Mouse (Mus musculus): ENCODE results near the gene Sfpq. TPM values are rescaled to one million over a fixed set of nuclear protein-coding genes. Genes with fewer than 3 reads are reported as not detected.
A peak's percentile ranks its signal among the peaks of the same experiment; 100 is the strongest.

Sfpq gene
- total and polyA plus RNA-seq, 3 experiments = 146 to 560 (median 170) TPM

GRCm38 (mm10) chr4:127053071-127053470 lies 31.9 kb downstream of the Sfpq start:
- Histone ChIP-seq H3K9ac (ENCODE audit: insufficient read depth, low read depth) (no peak overlapping the region), H3K79me2 (replicated peaks; ENCODE audit: control insufficient read depth, extremely low read depth, insufficient read depth, poor library complexity, severe bottlenecking) (peaks cover 14% of the 10 kb centered on the region), H3K36me3 (replicated peaks in 1 of 2; ENCODE audit: control insufficient read depth in 1 of 2, insufficient read depth in 1 of 2, low read length in 1 of 2) (peaks cover 36 to 79% of the 10 kb centered on the region in 2 experiments), H3K4me1 (ENCODE audit: control insufficient read depth in 1 of 2, insufficient read depth in 2 of 2) (peaks cover 0 to under 1% of the 10 kb centered on the region in 2 experiments; a peak in 1 of 4 replicates), H3K9me3 (replicated peaks; ENCODE audit: low read length) (no peaks in the 10 kb centered on the region), H3K4me3 (replicated peaks in 1 of 3; ENCODE audit: low read depth in 2 of 3, low read length in 2 of 3, poor library complexity in 1 of 3) (no peak overlapping the region), H3K27ac (ENCODE audit: insufficient read depth, low read depth) (no peak overlapping the region), H3K27me3 (replicated peaks) (no peaks in the 10 kb centered on the region), H3K4me2 (ENCODE audit: insufficient read depth, low read depth, poor library complexity, severe bottlenecking) (no peak overlapping the region)
- in situ Hi-C loops (cut with MboI; ENCODE audit: low pct_ligation_motif_present, low pct_unique_long_range_greater_than_20kb, low sequenced_read_pairs) (no loop called here), dilution Hi-C loops (cut with MboI; ENCODE audit: extremely low pct_ligation_motif_present, extremely low pct_unique_long_range_greater_than_20kb, low sequenced_read_pairs) (no loop called here)
- DNase-seq (ENCODE audit: extremely low read depth) = no peak
- TF ChIP-seq MAZ (IDR thresholded peaks at IDR 0.05; ENCODE audit: low read depth, low read length) = no peak
- no peak for TF ChIP-seq TCF12 (IDR thresholded peaks at IDR 0.05; ENCODE audit: low read depth, low read length)
- no peak for TF ChIP-seq EP300 (IDR thresholded peaks at IDR 0.05; ENCODE audit: low read length)

DNA sequence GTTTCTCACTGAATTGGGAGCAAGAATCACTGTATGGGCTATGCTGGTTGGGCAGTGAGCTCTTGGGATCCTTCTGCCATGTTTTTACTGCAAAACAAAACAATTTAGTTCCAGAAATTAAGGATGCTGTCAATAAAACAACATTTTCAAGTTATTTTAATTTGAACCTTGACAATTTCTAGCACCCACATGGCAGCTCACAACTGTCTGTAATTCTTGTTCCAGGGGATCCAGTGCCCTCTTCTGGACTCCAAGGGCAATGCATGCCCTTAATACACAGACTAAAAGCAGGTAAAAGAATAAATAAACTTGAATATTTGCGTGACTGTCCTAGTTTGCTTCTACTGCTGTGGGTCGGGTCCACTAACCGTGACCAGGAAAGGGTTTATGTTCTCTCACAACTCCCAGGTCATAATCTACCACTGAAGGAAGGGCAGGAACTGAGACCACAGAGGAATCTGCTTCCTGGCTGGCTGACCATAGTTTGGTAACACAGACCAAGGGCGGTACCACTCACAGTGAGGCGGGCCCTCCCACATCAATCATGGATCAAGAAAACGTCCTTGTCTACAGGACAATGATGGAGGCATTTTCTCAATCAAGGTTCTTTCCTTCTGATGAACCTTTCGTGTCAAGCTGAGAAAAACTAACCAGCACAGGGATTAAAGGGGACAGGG lies 33.5 kb downstream of the Sfpq start:
- H3K27me3 ChIP-seq (replicated peaks) = no peaks in the 10 kb centered on the region
- no peak overlapping the region for H3K9ac ChIP-seq (ENCODE audit: insufficient read depth, low read depth)
- TF ChIP-seq JUN (IDR thresholded peaks at IDR 0.05; ENCODE audit: insufficient read depth, low read depth, low read length) (no peak), TCF12 (IDR thresholded peaks at IDR 0.05; ENCODE audit: low read depth, low read length) (no peak), CHD2 (IDR thresholded peaks at IDR 0.05; ENCODE audit: low read length) (no peak), POLR2A (IDR thresholded peaks at IDR 0.05; ENCODE audit: low read depth, low read length) (no peak), MYC (IDR thresholded peaks at IDR 0.05; ENCODE audit: low read depth, low read length) (peak; percentile 37; the same call in 1 of the 2 replicates), GABPA (IDR thresholded peaks at IDR 0.05; ENCODE audit: insufficient replicate concordance, low read depth, low read length) (no peak), ZMIZ1 (IDR thresholded peaks at IDR 0.05; ENCODE audit: low read depth, low read length) (no peak), CTCF (conservative IDR thresholded peaks at IDR 0.05 in 1 of 2, IDR thresholded peaks at IDR 0.05 in 1 of 2; ENCODE audit: low read depth in 2 of 2, low read length in 2 of 2) (peak; percentile 46; a peak in 3 of 4 replicates)
- in situ Hi-C loops (cut with MboI; ENCODE audit: low pct_ligation_motif_present, low pct_unique_long_range_greater_than_20kb, low sequenced_read_pairs) = no loop called here
- peaks cover 27% of the 10 kb centered on the region for H3K79me2 ChIP-seq (replicated peaks; ENCODE audit: control insufficient read depth, extremely low read depth, insufficient read depth, poor library complexity, severe bottlenecking)
- no peak overlapping the region for H3K4me2 ChIP-seq (ENCODE audit: insufficient read depth, low read depth, poor library complexity, severe bottlenecking)
- H3K36me3 ChIP-seq (replicated peaks in 1 of 2; ENCODE audit: control insufficient read depth in 1 of 2, insufficient read depth in 1 of 2, low read length in 1 of 2) = peaks cover 27 to 79% of the 10 kb centered on the region in 2 experiments
- H3K4me1 ChIP-seq (ENCODE audit: control insufficient read depth in 1 of 2, insufficient read depth in 2 of 2) = peaks cover 0 to 17% of the 10 kb centered on the region in 2 experiments; a peak in 2 of 4 replicates
- H3K27ac ChIP-seq (ENCODE audit: insufficient read depth, low read depth) = no peak overlapping the region
- dilution Hi-C loops (cut with MboI; ENCODE audit: extremely low pct_ligation_motif_present, extremely low pct_unique_long_range_greater_than_20kb, low sequenced_read_pairs) = no loop called here
- no peak for DNase-seq (ENCODE audit: extremely low read depth)
- no peak overlapping the region for H3K4me3 ChIP-seq (replicated peaks in 1 of 3; ENCODE audit: low read depth in 2 of 3, low read length in 2 of 3, poor library complexity in 1 of 3)
- H3K9me3 ChIP-seq (replicated peaks; ENCODE audit: low read length) = no peaks in the 10 kb centered on the region

DNA sequence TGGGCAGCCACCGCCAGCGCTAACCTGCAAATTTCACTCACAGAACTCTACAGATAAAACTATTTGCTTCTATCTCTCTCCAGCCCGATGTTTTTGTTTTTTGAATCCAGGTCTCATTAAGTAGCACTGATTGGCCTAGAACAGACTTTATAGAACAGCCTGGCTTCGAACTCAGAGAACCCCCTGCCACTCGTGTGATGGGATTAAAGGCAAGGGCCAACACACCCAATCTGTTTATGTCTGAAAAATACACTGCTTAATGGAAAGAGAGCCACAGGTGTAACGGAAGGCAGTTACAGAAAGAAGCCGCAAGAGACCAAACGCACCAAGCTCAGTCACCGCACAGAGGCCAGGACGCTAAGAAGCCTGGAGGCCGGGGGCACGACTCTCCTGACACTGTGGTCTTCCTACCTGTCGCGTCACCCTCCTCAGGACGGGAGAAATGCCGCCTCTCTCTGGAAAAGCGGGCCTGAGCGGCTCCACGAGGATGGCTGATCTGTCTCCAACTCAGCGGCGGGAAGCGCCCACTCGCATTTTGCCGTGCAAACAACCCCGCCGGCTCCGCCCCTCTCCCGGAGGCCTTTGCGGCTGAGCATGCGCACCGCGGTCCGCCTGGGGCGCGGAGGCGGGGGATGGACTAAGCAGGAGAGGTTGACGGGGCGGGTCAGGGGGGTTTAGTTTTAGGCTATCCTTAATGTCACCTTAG lies 39.6 kb downstream of the Sfpq start, which contains the start of gene Zmym1:
TSS of gene Zmym1 (minus strand) at position 568 of the 706 bp plus-strand sequence.
- peaks cover 6 to 27% of the 10 kb centered on the region in 2 experiments for H3K36me3 ChIP-seq (replicated peaks in 1 of 2; ENCODE audit: control insufficient read depth in 1 of 2, insufficient read depth in 1 of 2, low read length in 1 of 2)
- dilution Hi-C loops (cut with MboI; ENCODE audit: extremely low pct_ligation_motif_present, extremely low pct_unique_long_range_greater_than_20kb, low sequenced_read_pairs) = no loop called here
- H3K27me3 ChIP-seq (replicated peaks) = no peaks in the 10 kb centered on the region
- H3K4me2 ChIP-seq (ENCODE audit: insufficient read depth, low read depth, poor library complexity, severe bottlenecking) = peak within 1 kb of the TSS; percentile 94
- peak; percentile 85 for DNase-seq (ENCODE audit: extremely low read depth)
- no peak within 1 kb of the TSS for H3K27ac ChIP-seq (ENCODE audit: insufficient read depth, low read depth)
- H3K9me3 ChIP-seq (replicated peaks; ENCODE audit: low read length) = no peaks in the 10 kb centered on the region
- H3K4me3 ChIP-seq (replicated peaks in 1 of 3; ENCODE audit: low read depth in 2 of 3, low read length in 2 of 3, poor library complexity in 1 of 3) = peak within 1 kb of the TSS; percentile 87 to 97 (median 94)
- H3K4me1 ChIP-seq (ENCODE audit: control insufficient read depth in 1 of 2, insufficient read depth in 2 of 2) = peaks cover 0 to 25% of the 10 kb centered on the region in 2 experiments; a peak in 2 of 4 replicates
- H3K9ac ChIP-seq (ENCODE audit: insufficient read depth, low read depth) = peak within 1 kb of the TSS; percentile 92
- H3K79me2 ChIP-seq (replicated peaks; ENCODE audit: control insufficient read depth, extremely low read depth, insufficient read depth, poor library complexity, severe bottlenecking) = peaks cover 37% of the 10 kb centered on the region
- in situ Hi-C loops (cut with MboI; ENCODE audit: low pct_ligation_motif_present, low pct_unique_long_range_greater_than_20kb, low sequenced_read_pairs) = no loop called here
- 0 out of 2 replicates have a peak, but pooled peaks have one; percentile 58 for TF ChIP-seq RCOR1 (conservative IDR thresholded peaks at IDR 0.05; ENCODE audit: low read depth, low read length)
- TF ChIP-seq JUN (IDR thresholded peaks at IDR 0.05; ENCODE audit: insufficient read depth, low read depth, low read length) = no peak
- TF ChIP-seq ETS1 (conservative IDR thresholded peaks at IDR 0.05; ENCODE audit: low read depth, low read length) = no peak
- TF ChIP-seq KAT2A (IDR thresholded peaks at IDR 0.05; ENCODE audit: insufficient replicate concordance, low read length) = peak; percentile 76; the same call in 1 of the 2 replicates
- TF ChIP-seq POLR2AphosphoS2 (IDR thresholded peaks at IDR 0.05; ENCODE audit: low read depth, low read length) = peak; percentile 44; the same call in 1 of the 2 replicates
- TF ChIP-seq MEF2A (IDR thresholded peaks at IDR 0.05; ENCODE audit: borderline replicate concordance, low read depth, low read length) = 0 out of 2 replicates have a peak, but pooled peaks have one; percentile 50
- TF ChIP-seq TCF12 (IDR thresholded peaks at IDR 0.05; ENCODE audit: low read depth, low read length) = peak; percentile 84
- TF ChIP-seq GABPA (IDR thresholded peaks at IDR 0.05; ENCODE audit: insufficient replicate concordance, low read depth, low read length) = no peak
- peak; percentile 80 for TF ChIP-seq ZMIZ1 (IDR thresholded peaks at IDR 0.05; ENCODE audit: low read depth, low read length)
- TF ChIP-seq USF1 (IDR thresholded peaks at IDR 0.05; ENCODE audit: low read depth, low read length) = no peak
- TF ChIP-seq ZKSCAN1 (IDR thresholded peaks at IDR 0.05; ENCODE audit: borderline replicate concordance, low read depth, low read length) = no peak
- peak; percentile 94 for TF ChIP-seq NRF1 (IDR thresholded peaks at IDR 0.05; ENCODE audit: low read depth, low read length)
- peak; percentile 57; the same call in 1 of the 2 replicates for TF ChIP-seq ELF1 (IDR thresholded peaks at IDR 0.05; ENCODE audit: low read depth, low read length)
- peak; percentile 96 for TF ChIP-seq POLR2A (IDR thresholded peaks at IDR 0.05; ENCODE audit: low read depth, low read length)
- 0 out of 2 replicates have a peak, but pooled peaks have one; percentile 16 for TF ChIP-seq CHD2 (IDR thresholded peaks at IDR 0.05; ENCODE audit: low read length)
- peak; percentile 72; the same call in 1 of the 2 replicates for TF ChIP-seq MAZ (IDR thresholded peaks at IDR 0.05; ENCODE audit: low read depth, low read length)
- TF ChIP-seq HCFC1 (IDR thresholded peaks at IDR 0.05; ENCODE audit: low read depth, low read length) = peak; percentile 78
